Mouse (Mus musculus) brain, embryonic 14.5 days (tissue): ENCODE measurements around the gene Ssh3. TPM values are rescaled to one million over a fixed set of nuclear protein-coding genes. Genes with fewer than 3 reads are reported as not detected.

Experiments used
- DNase-seq: peaks from one replicate; pipeline ENCODE4 v3.0.0-alpha.2; 2011; ENCODE audit warnings: low read depth
- CTCF ChIP-seq: fragments of 200-500 bp; IDR thresholded peaks from 2 replicates; pipeline ENCODE4 v1.5.1; 2012; ENCODE audit warnings: inconsistent platforms, mild to moderate bottlenecking, moderate library complexity, borderline replicate concordance; ENCODE audit not compliant: insufficient read depth, insufficient read length; ENCODE audit errors: extremely low read depth
- POLR2A ChIP-seq: fragments of 200-500 bp; IDR thresholded peaks from 2 replicates; pipeline ENCODE4 v1.6.1; 2012; ENCODE audit warnings: mild to moderate bottlenecking, inconsistent platforms, borderline replicate concordance; ENCODE audit not compliant: poor library complexity, insufficient read depth, insufficient read length, severe bottlenecking; ENCODE audit errors: extremely low read depth
- polyA plus RNA-seq: library from polyadenylated mRNA; depleted of rRNA; stranded (reverse); fragments of >200 nt; gene quantifications from 2 replicates; pipeline ENCODE4 v1.2.3, GENCODE M21; 2012

The Ssh3 gene
- polyA plus RNA-seq, 1 experiment, result 57.5 TPM

DNA sequence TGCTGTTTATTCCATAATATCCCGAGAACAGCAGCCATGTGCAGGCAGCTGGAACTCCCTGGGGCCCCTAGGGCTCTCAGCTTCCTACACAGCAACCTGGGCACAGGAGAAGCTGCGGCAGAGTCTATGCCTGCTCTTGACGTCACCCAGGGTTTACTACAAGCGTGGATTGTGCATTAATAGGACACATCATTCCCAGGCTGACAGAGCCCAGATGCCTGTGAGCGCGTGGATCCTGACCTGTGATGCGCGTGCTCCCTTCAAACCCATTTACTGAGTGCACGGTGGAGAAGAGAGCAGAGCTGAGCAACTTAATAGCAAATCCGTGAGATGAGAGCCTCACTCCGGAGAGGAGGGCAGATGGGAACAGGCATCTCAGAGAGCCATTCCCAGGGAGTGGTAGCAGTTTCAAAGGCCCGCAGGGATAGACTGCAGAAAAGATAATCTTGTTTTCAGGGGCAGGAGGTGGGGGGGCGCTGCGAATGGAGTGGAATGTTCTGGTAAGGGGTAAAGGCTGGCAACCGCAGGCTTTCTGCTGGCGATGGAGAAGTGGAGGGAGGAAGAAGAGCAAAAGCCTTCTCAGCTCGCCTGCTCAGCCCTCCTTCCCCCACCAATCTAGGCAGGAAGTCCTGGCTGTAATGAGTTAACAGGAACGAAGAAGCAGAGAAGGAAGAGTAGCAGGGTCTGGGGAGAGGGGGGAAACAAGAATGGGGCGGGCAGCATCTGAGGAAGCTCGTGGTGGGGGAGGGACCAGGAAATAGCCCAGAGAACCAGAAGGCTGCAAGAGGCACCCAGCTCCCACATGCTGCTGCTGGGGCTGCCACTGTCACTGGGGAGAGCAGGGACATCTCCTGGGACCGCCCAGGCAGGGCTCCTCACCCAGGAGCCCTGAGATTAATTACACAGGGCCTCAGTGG, 33.0 kb upstream of the Ssh3 start:
- DNase-seq, result peak; percentile 65
- TF ChIP-seq CTCF (no peak), POLR2A (no peak)

DNA sequence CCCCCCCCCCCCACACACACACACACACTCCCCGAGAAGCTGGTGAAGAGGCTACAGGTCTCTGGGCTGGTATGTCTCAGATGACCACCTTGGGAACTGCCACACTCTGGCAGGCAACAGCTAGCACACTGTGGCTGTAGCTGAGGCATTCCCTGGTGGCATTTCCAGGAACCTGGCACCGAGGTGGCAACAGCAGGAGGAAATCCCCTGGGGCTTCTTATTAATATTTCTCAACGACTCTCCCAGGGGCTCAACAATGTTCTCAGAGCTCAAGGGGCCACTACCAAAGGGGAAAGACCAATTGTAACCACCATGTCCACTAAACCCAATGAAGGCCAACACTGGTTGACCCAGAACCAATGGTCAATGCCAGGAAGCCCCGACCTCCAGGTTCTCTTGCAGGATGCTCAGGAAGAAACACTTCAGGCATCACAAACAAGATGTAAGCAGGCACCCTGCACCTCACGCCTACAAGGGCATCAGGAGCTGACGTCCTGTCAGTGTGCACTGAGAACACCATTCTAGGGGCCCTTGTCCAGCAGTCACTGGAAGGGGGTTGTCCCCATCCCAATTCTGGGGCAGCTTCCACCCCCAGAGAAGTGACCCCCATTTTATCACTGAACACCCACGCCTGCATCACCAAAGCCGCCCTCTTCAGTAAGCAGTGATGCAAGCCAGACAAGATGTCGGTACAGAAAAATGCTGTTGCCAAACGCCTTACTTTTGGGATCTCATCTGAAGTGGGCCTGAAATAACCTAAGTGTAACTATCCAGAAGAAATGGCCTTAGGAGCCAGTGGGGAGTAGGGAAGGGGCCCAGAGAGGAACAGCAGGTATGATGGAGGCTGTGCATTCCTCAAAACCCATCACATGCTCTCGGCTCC, 32.1 kb upstream of the Ssh3 start:
- TF ChIP-seq CTCF (no peak), POLR2A (no peak)
- no peak for DNase-seq

DNA sequence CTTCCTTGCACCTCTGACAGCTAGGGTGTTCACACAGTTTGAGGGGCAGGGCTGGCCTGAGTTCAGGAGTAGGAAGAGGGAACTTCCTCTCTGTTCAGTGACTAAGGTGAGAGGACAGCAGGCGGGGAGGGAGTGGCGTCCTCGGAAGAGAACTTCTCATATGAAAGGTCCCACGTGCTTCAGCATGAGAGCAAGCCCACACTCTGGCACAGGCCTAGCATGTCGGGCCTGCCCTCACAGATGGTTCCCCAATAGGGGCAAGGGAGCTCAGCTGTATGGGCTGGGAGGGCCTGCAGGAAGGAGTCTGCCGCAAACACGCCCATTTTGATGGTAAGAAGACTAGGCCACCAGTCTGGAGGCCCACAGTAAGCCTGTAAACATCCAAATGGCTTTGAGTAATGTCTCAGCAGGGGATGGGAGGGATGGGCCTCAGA, 31.3 kb upstream of the Ssh3 start:
- DNase-seq, result no peak
- TF ChIP-seq CTCF (no peak), POLR2A (no peak)

DNA sequence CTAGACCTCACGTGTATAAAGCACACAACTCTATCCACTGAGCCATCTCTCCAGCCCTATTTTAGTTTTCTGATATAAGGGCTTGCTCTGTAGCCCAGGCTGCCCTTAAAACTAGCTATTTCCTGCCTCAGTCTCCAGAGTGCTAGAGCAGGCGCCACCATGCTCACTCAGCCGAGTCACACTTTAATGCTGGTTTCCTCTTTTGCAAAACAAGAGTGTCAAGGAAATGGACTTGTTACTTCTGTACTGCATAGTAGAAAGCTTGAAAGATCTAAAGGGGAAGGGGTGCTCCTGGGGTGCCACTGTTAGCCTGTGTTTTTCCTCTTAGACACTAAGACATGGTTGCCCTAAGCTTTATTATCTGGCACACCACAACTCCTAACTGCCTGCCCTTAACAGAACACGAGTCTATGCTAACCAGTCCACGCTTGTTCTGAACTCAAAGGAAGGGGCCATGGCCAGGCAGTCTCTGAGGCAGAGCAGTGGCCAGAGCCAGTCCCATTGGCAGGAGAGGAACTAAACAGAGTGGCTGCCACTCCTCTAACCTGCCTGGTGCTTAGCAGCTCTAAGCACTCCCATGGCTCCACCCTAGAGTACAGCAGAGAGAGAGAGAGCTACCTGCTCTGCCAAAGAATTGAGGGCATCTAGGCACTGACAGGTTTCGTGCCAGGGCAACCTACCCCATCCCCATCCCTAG, 30.7 kb upstream of the Ssh3 start:
- DNase-seq, result no peak
- TF ChIP-seq POLR2A, result no peak
- TF ChIP-seq CTCF, result no peak

DNA sequence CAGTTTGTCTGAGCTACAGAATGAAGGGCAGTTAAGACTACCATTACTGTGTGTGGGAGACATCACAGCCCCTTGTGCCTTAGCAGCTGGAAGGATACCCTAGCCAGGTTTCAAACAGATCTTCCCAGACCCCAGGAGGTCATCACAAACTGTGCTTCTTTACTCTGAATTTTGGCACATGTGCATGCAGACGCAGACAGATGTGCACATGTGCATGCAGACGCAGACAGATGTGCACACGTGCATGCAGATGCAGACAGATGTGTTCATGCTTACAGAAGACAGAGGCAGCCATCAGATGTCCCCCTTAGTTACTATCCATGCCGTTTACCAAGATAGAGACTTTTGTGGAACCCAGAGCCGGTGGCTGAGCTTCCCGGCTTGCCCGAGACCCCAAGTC, 30.1 kb upstream of the Ssh3 start:
- no peak for DNase-seq
- TF ChIP-seq POLR2A (no peak), CTCF (no peak)

DNA sequence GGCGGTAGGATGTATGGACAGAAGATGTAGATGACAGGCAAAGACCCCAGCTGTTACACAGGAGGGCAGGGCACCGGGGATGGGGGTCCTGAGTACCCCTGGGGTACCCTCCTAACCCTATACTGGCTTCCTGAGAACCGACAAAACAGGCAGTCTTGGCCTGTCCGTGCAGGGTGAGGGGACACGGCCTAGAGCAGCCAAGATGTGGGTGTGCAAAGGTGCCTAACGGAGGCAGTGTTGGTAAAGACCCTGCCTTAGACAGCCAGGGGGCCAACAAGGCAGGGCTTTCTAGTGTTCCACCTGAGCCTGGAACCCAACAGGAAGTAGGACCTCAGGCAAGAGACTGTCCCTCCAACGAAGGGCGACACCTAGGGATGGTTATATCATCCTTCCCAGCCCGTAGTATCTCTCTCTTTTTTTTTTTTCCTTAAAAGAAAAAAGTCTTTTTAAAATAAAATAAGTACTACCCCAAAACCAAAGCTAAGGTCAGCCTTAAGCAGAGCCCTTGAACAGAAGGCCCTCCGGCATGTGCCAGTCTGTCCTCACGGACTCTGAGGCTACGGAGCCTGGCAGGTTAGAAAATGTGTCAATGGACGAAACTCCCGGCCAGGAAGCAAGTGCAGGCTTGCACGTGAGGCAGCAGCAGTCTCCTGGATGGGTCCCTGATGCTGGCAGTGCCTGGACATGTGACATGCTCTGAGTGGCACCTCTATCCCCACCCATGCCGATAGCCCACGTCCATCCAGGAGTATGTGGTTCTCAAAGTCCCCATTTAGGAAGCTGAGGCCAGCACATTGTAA, 29.5 kb upstream of the Ssh3 start:
- no peak for DNase-seq
- TF ChIP-seq CTCF, result no peak
- no peak for TF ChIP-seq POLR2A

DNA sequence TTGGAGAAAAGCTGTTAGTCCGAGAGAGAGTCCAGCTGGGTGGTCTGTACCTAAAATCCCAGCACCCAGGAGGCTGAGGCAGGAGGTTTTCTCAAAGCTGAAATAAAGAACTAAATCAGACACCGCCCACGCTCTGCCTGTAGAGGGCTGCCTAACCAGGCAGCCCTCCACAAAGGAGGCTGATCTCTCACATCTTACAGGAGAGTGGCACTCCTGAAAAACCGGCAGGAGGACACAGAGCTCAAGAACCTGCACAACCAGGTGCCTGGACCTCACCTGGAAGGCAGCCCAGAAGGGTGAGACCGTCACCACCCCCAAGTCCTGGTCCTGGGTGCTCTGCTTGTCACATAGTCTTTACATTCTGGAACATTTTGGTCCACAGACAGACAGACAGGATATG, 28.9 kb upstream of the Ssh3 start:
- TF ChIP-seq CTCF (no peak), POLR2A (no peak)
- no peak for DNase-seq

DNA sequence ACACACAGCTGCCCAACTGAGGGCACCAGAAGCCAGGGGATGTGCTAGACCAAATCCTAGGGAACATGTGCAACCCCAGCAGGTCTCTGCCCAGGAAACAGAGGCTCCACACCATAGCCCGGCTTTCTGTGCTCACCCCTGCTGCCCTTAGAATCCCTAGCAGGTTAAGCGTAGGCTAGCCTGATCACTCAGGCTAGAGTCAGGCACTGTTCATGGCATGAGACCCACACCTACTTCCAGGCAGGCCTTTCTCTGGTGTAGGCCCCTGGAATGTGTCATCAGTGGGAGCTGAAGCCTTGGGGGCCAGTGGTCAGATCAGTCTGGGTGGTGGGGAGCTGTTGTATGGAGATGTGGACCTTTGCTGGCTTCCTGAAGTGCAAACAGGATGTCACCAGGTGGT, 27.6 kb upstream of the Ssh3 start:
- TF ChIP-seq POLR2A (no peak), CTCF (no peak)
- DNase-seq, result no peak

DNA sequence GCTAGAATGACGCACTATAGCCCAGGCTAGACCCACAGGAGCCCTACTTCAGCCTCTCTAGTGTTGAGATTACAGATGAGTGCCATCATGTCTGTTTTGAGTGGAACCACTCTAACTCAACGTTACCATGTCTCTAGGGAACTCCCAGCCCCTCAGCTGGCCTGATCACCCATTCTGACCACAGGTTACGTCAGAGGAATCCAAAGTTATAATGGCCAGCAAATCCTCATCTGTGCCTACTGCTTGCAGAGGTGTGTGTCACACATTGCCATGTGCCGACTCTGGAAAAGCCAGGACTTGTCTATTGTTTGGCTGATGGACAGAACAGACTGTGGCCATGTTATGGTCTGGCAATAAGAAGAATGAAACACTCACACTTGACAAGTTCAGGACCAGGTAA, 26.4 kb upstream of the Ssh3 start:
- no peak for DNase-seq
- no peak for TF ChIP-seq POLR2A
- no peak for TF ChIP-seq CTCF

DNA sequence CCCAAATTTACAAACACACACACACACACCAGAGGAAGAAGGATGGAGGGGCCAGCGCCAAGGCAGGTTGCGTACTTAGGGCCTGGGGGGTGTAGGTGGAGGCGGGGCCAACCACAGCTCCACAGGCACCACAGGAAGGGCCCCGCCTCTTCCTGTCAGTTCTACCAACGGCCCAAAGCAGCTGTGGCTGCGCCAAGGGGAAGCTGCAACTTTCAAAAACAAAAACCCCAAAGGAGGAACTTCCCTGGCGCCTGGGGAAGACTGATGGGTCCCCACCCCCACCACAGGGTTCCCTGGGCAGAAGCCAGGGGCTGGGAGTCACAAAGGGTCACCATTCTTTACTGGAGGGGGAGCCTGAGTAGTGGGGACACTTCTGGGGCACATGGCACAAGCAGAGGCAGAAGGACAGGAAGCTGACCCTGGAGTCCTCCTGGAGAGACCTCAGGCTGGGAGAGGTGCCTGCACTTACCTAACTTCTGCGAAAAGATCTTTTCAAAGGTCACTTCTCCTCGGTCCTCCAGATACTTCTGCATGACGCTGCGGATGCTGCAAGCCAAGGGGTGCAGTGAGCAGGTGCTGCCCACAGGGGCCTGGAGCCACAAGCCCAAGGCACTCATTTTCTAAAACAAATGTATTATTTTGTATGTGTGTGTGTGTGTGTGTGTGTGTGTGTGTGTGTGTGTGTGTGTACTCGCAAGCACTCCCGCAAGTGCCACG, 25.6 kb upstream of the Ssh3 start:
- TF ChIP-seq POLR2A, result no peak
- no peak for TF ChIP-seq CTCF
- DNase-seq, result no peak
